Mouse (Mus musculus) lung, postnatal 4 days (tissue): ENCODE results near the gene Phyhd1.
A peak's percentile ranks its signal among the peaks of the same experiment; 100 is the strongest.

Source experiments
- DNase-seq, 2 experiments: peaks; one replicate each; pipeline ENCODE4 v3.0.0; 2021

The Phyhd1 gene

GRCm38 (mm10) chr2:30265767-30266253 lies at the start of gene Phyhd1:
Gene Phyhd1, plus strand, starts transcription at chr2:30266203.
- DNase-seq = peak; percentile 60 to 81

GRCm38 (mm10) chr2:30216293-30216692 lies 49.7 kb upstream of the Phyhd1 start:
- no peak for DNase-seq

DNA sequence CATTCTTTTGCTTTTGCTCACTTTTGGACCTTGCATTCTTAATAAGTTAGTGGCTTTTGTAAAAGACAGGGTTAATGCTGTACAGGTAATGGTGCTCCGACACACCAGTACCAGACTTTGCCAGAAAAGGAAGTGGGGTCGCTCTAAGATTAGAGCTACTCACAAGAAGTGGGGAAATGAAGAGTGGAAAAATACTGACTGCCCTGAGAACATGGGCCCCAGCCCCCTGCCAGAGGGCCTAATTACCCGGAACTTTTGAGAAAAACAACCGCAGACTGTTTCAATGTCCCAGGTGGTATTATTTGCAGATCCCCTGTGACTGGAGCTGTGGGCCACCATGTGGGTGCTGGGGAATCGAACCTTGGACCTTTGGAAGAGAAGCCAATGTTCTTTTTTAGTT lies 30.4 kb upstream of the Phyhd1 start:
- DNase-seq = no peak

DNA sequence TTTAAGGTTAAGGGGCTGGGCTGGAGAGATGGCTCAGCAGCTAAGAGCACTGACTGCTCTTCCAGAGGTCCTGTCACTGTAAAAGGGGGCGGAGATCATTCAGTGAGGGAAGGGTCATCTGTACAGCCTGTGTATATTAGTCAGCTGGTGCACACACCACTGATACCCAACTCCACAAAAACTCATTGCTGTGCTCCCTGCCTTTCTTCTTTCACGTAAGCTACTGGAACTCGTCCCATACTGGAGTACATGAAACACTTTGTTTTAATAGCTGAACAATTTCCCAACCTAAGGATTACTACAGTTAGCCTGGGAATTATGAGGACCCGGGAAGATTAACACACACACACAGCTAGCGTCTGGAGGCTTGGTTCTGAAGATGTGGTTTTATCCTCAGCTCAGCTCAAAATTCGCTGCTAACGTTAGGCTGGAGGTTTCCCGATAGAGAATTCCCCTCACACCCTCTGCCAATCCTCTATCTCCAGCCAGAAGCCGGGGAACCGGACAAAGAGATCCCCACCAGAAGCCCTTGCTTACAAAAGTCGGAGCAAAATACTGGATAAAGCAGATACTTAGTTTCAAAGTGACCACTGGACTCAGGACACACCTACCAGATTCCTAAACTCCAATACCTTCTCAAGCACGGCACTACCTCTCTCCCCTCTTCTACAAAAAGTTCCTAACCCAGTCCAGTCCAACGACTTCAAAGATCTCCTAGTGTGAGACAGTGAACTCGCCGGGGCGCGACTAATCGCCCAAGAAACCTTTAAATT lies 29.4 kb upstream of the Phyhd1 start:
- DNase-seq = no peak

DNA sequence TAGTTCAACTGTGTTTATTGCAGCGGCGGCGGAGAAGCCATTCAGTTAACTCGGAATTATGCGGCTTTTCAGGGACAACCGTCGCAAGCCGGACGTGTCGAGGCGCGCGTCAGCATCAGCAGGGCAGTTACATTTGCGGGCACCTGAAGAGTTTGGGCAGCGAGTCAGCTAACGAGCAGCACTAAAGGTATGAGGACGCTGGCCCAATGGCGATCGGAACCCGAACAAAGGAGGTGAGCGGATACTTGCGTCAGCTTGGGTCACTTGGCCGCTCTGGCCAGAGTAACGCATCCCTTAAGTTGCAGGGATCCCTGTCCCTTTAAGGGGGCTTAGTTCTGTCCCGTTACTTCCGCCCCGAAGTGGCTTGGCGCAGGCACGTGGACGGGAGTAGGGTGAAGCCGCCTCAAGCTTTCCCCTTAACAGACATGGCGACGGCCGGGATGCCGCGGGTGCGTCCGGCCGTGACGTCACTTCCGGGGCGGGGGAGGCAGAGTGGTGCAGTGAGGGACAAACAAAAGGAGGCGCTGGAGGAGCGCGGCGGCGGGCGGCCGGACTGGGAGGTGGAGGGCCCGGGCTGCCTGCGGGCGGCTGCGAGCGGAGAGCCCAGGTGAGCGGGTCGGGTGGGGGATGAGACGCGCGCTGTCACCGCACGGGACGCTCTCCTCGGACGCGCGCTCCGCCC lies 28.7 kb upstream of the Phyhd1 start, which contains the start of gene Lrrc8a:
Gene Lrrc8a (plus strand): TSS at position 517 of the 682 bp plus-strand sequence.
- peak; percentile 100 for DNase-seq

DNA sequence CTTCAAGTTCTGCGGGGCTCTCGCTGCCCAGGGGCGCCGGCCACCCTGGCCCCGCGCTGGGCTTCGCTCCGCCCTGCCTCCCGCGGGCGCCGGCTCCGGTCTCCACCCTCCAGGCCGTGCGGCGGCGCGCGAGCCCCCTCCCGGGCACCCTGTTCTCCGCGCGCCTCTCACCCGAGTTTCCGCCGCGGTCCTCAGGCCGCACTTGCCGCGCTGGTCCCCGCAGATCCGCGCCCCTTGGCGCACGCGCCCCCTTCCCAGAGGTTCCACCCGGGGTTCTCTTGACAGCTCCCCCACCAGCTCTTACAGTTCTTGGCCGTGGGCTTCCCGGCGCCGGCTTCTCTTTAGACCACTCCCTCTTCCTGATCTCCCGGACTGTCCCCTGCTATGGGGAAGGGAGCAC lies 28.1 kb upstream of the Phyhd1 start:
- DNase-seq = peak; percentile 81 to 89

GRCm38 (mm10) chr2:30238906-30239465 lies 27.0 kb upstream of the Phyhd1 start:
- DNase-seq = no peak

- peak; percentile 72 to 84 for DNase-seq
Observed at GRCm38 (mm10) chr2:30239777-30240176, 26.2 kb upstream of the Phyhd1 start.

DNA sequence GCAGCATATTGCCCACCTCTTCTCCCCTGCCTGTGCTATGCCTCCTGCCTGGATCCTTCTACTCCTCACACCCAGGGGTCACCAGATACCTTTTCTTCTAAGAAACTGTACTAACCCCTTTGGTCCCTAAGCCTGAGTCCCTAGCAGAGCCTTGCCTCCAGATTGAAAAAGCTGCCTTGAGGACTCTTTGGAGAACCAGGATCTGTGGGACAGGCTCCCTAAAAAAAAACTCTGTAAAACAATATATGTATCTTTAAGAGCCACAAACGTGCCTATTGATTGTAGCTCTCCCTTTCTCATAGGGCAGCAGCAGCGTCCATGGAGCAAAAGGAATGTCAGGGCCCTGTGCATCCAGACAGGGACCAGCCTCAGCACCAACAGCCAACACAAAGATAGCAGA lies 25.7 kb upstream of the Phyhd1 start, which contains the start of gene Gm28035:
Gene Gm28035 (plus strand): TSS at position 301 of the 400 bp plus-strand sequence.
- DNase-seq = no peak

DNA sequence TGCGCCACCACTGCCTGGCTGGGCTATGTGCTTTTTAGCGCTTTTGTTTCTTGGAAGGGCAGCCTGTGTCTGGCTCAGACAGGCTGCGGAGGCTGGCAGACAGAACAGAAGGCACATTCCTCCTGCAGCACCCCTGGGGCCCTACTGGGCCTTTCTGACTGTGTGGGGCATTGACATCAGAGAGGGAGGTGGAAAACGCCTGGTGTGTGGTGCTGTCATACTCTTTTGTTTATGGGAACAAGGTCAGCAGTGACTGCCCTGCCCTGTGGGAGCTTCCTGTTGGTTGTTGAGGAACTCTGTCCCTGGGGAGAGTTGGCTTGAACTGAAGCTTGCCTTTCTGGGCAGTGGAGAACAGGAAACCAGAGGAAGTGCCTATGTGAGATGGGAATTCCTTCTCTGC lies 23.5 kb upstream of the Phyhd1 start:
- DNase-seq = peak; percentile 74 to 86

DNA sequence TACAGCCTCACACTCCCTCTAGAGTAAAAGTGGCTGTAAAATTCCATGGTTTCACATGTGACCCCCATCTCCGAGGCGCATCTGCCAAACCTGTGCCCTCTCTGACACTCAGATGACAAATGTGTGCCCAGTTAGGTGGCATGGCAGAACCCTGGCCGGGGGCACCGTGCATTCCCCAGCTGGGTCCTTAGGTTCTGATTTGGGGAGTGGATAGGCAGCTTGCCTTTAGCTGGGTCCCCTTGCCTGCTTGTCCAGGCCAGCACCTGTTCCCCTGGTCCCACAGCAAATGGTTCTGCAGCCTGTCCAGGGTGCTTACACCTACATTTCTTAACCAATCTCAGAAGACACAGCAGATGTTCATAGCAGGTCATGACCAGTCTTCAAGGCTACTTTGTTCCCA lies 22.6 kb upstream of the Phyhd1 start:
- DNase-seq = no peak

- no peak for DNase-seq
Observed at GRCm38 (mm10) chr2:30244595-30245178, 21.3 kb upstream of the Phyhd1 start.

- DNase-seq = no peak
Observed at GRCm38 (mm10) chr2:30247036-30247435, 19.0 kb upstream of the Phyhd1 start.

GRCm38 (mm10) chr2:30247681-30248080 lies 18.3 kb upstream of the Phyhd1 start:
- DNase-seq = no peak

GRCm38 (mm10) chr2:30249182-30249581 lies 16.8 kb upstream of the Phyhd1 start:
- no peak for DNase-seq

DNA sequence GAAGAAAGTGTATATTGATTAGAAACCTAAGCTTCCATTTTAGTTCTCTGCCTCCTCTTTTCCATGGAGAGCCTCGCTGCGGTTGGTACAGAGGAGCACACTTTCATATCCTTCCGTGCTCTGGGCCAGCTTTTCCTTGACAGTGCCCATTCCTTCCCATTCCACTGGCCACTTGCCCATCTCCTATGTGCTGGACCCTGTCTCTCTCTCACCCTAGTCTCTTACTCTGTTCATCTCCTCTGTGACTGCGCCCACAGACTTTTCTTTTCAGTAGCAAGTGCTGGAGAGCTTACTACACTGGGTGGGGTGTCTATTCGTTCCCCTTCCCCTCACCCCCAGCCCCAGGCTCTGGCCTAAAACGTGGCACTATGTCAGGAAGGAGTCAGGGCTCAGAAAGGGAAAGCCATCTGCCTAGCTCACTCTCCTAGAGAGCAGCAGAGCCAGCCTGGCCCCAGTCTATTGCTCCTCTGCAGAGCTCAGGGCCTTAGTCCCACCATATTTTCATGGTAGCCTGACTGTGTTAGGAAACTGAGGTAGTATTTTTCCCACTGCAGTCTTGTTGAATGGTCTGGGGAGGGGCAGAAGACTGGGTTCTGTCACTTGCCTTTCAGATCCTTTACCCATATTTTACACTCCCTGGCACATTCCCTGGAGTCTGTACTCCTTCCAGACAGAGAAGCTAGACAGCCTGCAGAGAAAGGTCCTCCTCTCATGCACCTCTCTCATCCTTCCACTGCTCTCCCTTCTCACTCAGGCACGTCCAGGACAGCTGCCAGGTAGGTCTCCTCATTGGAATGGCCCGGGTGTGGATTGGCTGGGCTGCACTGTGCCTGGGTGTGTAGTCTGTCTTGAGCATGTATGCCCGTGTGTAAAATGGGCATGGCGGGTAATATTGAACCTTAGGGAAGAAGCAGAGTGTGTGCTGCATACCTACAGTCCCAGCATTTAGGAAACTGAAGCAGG lies 15.6 kb upstream of the Phyhd1 start:
- no peak for DNase-seq

- peak; percentile 65 to 70 for DNase-seq
Observed at GRCm38 (mm10) chr2:30251417-30252104, 14.4 kb upstream of the Phyhd1 start.

DNA sequence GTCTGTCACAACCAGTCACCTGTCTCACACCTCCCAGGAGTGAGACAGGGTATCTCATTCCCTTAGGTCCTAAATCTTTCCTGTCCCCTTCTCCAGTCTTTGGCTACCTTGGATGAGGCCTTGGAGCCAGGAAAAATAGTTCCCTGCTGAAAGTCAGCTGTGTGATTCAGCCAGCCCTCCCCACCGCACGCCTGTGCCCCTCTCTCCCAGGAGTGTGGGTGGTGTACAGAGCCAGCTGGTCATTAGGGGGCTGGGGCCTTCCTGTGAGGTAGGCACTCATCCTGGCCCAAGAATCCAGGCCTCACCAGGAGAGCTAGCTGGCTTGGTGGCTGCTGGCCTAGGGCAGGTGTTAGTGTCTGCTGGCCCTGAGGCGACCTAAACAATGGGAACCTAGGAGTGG lies 13.5 kb upstream of the Phyhd1 start:
- DNase-seq = peak in 1 of 2 experiments; percentile 22

- DNase-seq = peak in 1 of 2 experiments; percentile 16
Observed at GRCm38 (mm10) chr2:30253809-30254208, 12.2 kb upstream of the Phyhd1 start.

DNA sequence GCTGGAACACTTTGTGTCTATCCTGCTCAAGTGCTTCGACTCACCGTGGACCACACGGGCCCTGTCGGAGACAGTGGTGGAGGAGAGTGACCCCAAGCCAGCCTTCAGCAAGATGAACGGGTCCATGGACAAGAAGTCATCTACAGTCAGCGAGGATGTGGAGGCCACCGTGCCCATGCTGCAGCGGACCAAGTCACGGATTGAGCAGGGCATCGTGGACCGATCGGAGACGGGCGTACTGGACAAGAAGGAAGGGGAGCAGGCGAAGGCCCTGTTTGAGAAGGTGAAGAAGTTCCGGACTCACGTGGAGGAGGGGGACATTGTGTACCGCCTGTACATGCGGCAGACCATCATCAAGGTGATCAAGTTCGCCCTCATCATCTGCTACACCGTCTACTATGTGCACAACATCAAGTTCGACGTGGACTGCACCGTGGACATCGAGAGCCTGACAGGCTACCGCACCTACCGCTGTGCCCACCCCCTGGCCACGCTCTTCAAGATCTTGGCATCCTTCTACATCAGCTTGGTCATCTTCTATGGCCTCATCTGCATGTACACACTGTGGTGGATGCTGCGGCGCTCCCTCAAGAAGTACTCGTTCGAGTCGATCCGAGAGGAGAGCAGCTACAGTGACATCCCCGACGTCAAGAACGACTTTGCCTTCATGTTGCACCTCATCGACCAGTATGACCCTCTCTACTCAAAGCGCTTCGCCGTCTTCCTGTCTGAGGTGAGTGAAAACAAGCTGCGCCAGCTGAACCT lies 10.2 kb upstream of the Phyhd1 start:
- peak in 1 of 2 experiments; percentile 18 for DNase-seq
